Mouse (Mus musculus): ENCODE data around the gene C1qc. TPM values are rescaled to one million over a fixed set of nuclear protein-coding genes. Genes with fewer than 3 reads are reported as not detected.
A peak's percentile ranks its signal among the peaks of the same experiment; 100 is the strongest.

The C1qc gene
- 10 to 100 TPM; 37.8 to 44.8 TPM for total RNA-seq (2021)
- long read RNA-seq, experiment 1, transcript C1qc-201 (3 exons, 1,203 nt): major isoform, 66 of 73 reads
- long read RNA-seq, experiment 1, partial matches to known transcripts: 0 of 73 reads
- long read RNA-seq, experiment 1, other reads (novel, unspliced or antisense): 7 of 73 reads
- long read RNA-seq, experiment 2, transcript C1qc-201 (3 exons, 1,203 nt): major isoform, 49 of 59 reads
- long read RNA-seq, experiment 2, partial matches to known transcripts: 6 of 59 reads
- long read RNA-seq, experiment 2, other reads (novel, unspliced or antisense): 4 of 59 reads

GRCm38 (mm10) chr4:136892811-136893210 is at the start of gene C1qc:
TSS of gene C1qc (minus strand) at chr4:136893065.
- DNase-seq (ENCODE audit: low spot score in 2 of 2): no peak

GRCm38 (mm10) chr4:136937935-136938334 is 45.1 kb upstream of the C1qc start:
- DNase-seq (ENCODE audit: low spot score in 2 of 2): no peak

- no peak for DNase-seq (ENCODE audit: low spot score in 2 of 2)
Measured at GRCm38 (mm10) chr4:136937344-136937743, 44.5 kb upstream of the C1qc start.

GRCm38 (mm10) chr4:136934746-136935613 is 42.1 kb upstream of the C1qc start:
- DNase-seq (ENCODE audit: low spot score in 2 of 2): no peak

- DNase-seq (ENCODE audit: low spot score in 2 of 2): no peak
Measured at GRCm38 (mm10) chr4:136930474-136930873, 37.6 kb upstream of the C1qc start.

- DNase-seq (ENCODE audit: low spot score in 2 of 2): peak in 1 of 2 experiments; percentile 48
Measured at GRCm38 (mm10) chr4:136928928-136929327, 36.1 kb upstream of the C1qc start.

- DNase-seq (ENCODE audit: low spot score in 2 of 2): no peak
Measured at GRCm38 (mm10) chr4:136925804-136926203, 32.9 kb upstream of the C1qc start.

- DNase-seq (ENCODE audit: low spot score in 2 of 2): no peak
Measured at GRCm38 (mm10) chr4:136924529-136924928, 31.7 kb upstream of the C1qc start.

- DNase-seq (ENCODE audit: low spot score in 2 of 2): no peak
Measured at GRCm38 (mm10) chr4:136919526-136919925, 26.7 kb upstream of the C1qc start.

- DNase-seq (ENCODE audit: low spot score in 2 of 2): no peak
Measured at GRCm38 (mm10) chr4:136918834-136919233, 26.0 kb upstream of the C1qc start.

GRCm38 (mm10) chr4:136917165-136917524 is 24.3 kb upstream of the C1qc start:
- no peak for DNase-seq (ENCODE audit: low spot score in 2 of 2)

GRCm38 (mm10) chr4:136916359-136917164 is 23.7 kb upstream of the C1qc start:
- DNase-seq (ENCODE audit: low spot score in 2 of 2): no peak

- DNase-seq (ENCODE audit: low spot score in 2 of 2): no peak
Measured at GRCm38 (mm10) chr4:136912841-136913240, 20.0 kb upstream of the C1qc start.

GRCm38 (mm10) chr4:136911804-136912203 is 18.9 kb upstream of the C1qc start:
- DNase-seq (ENCODE audit: low spot score in 2 of 2): peak in 1 of 2 experiments; percentile 43

GRCm38 (mm10) chr4:136911211-136911646 is 18.4 kb upstream of the C1qc start:
- DNase-seq (ENCODE audit: low spot score in 2 of 2): no peak

- no peak for DNase-seq (ENCODE audit: low spot score in 2 of 2)
Measured at GRCm38 (mm10) chr4:136907809-136908208, 14.9 kb upstream of the C1qc start.

GRCm38 (mm10) chr4:136907033-136907432 is 14.2 kb upstream of the C1qc start:
- no peak for DNase-seq (ENCODE audit: low spot score in 2 of 2)

- DNase-seq (ENCODE audit: low spot score in 2 of 2): no peak
Measured at GRCm38 (mm10) chr4:136904767-136905539, 12.1 kb upstream of the C1qc start.

- DNase-seq (ENCODE audit: low spot score in 2 of 2): no peak
Measured at GRCm38 (mm10) chr4:136899154-136899553, 6.3 kb upstream of the C1qc start.

- no peak for DNase-seq (ENCODE audit: low spot score in 2 of 2)
Measured at GRCm38 (mm10) chr4:136898637-136899036, 5.8 kb upstream of the C1qc start, which contains the start of gene C1qa. TSS of gene C1qa (minus strand) at chr4:136898803.

Measured in left cerebral cortex, adult 18-20 months (tissue).